Mouse (Mus musculus): ENCODE data around the gene Hlcs. TPM values are rescaled to one million over a fixed set of nuclear protein-coding genes. Genes with fewer than 3 reads are reported as not detected.

Gene Hlcs
- polyA plus RNA-seq, 1 experiment from 2014 or later = 7.0 TPM

DNA sequence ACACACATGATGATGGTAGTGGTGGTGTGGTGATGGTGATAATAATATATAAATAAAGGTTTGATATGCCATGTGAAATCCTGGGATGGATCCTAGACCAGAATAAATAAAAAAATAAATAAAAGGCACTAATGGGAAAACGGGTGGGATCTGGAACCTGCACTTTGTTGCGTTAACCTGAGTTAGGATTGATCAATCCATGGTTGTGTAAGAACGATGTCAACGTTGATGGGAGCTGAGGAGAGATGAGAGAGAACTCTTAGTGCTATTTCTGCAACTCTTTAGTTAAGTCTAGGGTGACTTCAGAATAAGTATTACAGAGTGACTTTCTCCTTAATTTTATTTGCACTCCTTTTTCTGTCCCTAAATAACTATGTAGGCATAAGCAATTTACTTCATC, 12.2 kb downstream of the Hlcs start:
- no peaks in the 10 kb centered on the region for H3K9me3 ChIP-seq (ENCODE audit: control insufficient read depth, low read length)
- WGBS = 82% methylated on average over 4 of the region's 4 CpGs

DNA sequence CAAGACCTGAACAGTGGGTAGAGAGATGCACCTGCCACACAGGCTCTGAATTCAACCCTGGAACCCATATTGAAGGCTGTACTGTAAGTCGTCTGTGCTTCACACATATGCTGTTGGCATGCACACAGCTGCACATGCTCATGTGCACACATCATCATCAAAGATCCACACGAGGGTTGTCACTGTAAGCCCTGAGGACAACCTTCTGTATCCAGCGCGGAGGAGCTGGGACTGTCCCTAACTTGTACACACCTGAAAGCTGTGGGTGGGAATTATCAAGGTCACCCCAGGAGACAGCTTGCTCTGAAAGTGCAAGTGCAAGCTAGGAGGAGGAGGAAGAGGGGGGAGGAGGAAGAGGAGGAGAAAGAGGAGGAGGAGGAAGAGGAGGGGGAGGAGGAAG, 14.2 kb downstream of the Hlcs start:
- Histone ChIP-seq H3K9ac (ENCODE audit: low read length) (no peak overlapping the region), H3K4me2 (replicated peaks; ENCODE audit: low read depth) (no peak overlapping the region), H3K4me1 (replicated peaks; ENCODE audit: control insufficient read depth, insufficient read depth) (no peaks in the 10 kb centered on the region), H3K36me3 (ENCODE audit: control insufficient read depth, insufficient read depth, low read length) (no peaks in the 10 kb centered on the region), H3K27ac (replicated peaks) (no peak overlapping the region), H3K9me3 (ENCODE audit: control insufficient read depth, low read length) (no peaks in the 10 kb centered on the region), H3K4me3 (ENCODE audit: low read depth, low read length) (no peak overlapping the region), H3K27me3 (ENCODE audit: control insufficient read depth, insufficient read depth, low read length) (no peaks in the 10 kb centered on the region)
- WGBS = 66% methylated on average over 4 of the region's 4 CpGs
- ATAC-seq (ENCODE audit: low FRiP score, low TSS enrichment) (no peak), DNase-seq (ENCODE audit: low spot score) (no peak)
- TF ChIP-seq EP300 (optimal IDR thresholded peaks at IDR 0.05) (no peak), CTCF (IDR thresholded peaks at IDR 0.05; ENCODE audit: low read depth) (no peak)

More for the DNA sequence above, 12.2 kb downstream of the Hlcs start:
- DNase-seq (ENCODE audit: low spot score) = no peak
- Histone ChIP-seq H3K9ac (ENCODE audit: low read length) (no peak overlapping the region), H3K27me3 (ENCODE audit: control insufficient read depth, insufficient read depth, low read length) (no peaks in the 10 kb centered on the region), H3K4me2 (replicated peaks; ENCODE audit: low read depth) (no peak overlapping the region), H3K36me3 (ENCODE audit: control insufficient read depth, insufficient read depth, low read length) (no peaks in the 10 kb centered on the region), H3K27ac (replicated peaks) (no peak overlapping the region), H3K4me1 (replicated peaks; ENCODE audit: control insufficient read depth, insufficient read depth) (no peaks in the 10 kb centered on the region), H3K4me3 (ENCODE audit: low read depth, low read length) (no peak overlapping the region)
- TF ChIP-seq CTCF (IDR thresholded peaks at IDR 0.05; ENCODE audit: low read depth) = no peak
- no peak for TF ChIP-seq EP300 (optimal IDR thresholded peaks at IDR 0.05)
- no peak for ATAC-seq (ENCODE audit: low FRiP score, low TSS enrichment)

DNA sequence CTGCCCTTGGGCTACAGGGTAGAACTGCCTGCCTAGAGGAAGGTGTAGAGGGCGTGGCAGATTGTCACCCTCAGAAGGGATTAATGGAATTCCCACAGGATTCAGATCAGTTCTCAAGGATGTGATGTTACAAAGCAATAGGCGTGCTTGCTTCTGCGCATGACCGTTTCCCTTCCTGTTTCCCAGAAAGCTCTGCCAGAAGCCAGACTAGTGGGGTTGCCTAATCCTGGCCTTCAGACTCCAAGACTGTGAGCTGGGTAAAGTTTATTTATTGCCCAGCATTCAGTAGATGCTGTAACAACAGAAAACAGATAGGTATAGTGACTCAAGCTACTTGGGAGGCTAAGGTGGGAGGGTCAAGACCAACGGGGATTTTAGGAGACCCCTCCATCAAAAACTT, 15.3 kb downstream of the Hlcs start:
- no peaks in the 10 kb centered on the region for H3K4me1 ChIP-seq (replicated peaks; ENCODE audit: control insufficient read depth, insufficient read depth)
- no peaks in the 10 kb centered on the region for H3K27me3 ChIP-seq (ENCODE audit: control insufficient read depth, insufficient read depth, low read length)
- WGBS = 84% methylated on average over 5 of the region's 5 CpGs
- DNase-seq (ENCODE audit: low spot score) = no peak
- H3K9me3 ChIP-seq (ENCODE audit: control insufficient read depth, low read length) = no peaks in the 10 kb centered on the region
- H3K4me2 ChIP-seq (replicated peaks; ENCODE audit: low read depth) = no peak overlapping the region
- no peak overlapping the region for H3K9ac ChIP-seq (ENCODE audit: low read length)
- TF ChIP-seq CTCF (IDR thresholded peaks at IDR 0.05; ENCODE audit: low read depth) (no peak), EP300 (optimal IDR thresholded peaks at IDR 0.05) (no peak)
- H3K27ac ChIP-seq (replicated peaks) = no peak overlapping the region
- no peak for ATAC-seq (ENCODE audit: low FRiP score, low TSS enrichment)
- H3K4me3 ChIP-seq (ENCODE audit: low read depth, low read length) = no peak overlapping the region
- H3K36me3 ChIP-seq (ENCODE audit: control insufficient read depth, insufficient read depth, low read length) = no peaks in the 10 kb centered on the region

DNA sequence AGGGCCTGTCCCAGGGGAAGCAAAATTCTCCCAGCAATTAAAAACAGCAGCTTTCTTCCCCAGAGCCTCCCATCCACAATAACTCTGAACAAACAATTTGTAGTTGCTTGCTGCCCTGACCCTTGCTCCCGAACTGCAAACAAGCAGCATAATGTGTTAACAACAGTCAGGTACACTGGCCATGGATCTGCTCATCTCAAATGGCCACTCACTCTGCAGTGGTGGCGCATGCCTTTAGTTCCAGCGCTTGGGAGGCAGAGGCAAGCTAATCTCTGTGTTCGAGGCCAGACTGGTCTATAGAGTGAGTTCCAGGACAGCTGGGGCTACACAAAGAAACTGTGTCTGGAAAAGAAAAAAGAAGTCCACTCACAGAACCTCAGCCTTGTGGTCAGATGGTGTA, 22.2 kb downstream of the Hlcs start:
- 80% methylated on average over 4 of the region's 4 CpGs for WGBS
- TF ChIP-seq EP300 (optimal IDR thresholded peaks at IDR 0.05) (no peak), CTCF (IDR thresholded peaks at IDR 0.05; ENCODE audit: low read depth) (no peak)
- no peak overlapping the region for H3K4me2 ChIP-seq (replicated peaks; ENCODE audit: low read depth)
- H3K4me1 ChIP-seq (replicated peaks; ENCODE audit: control insufficient read depth, insufficient read depth) = no peaks in the 10 kb centered on the region
- H3K9me3 ChIP-seq (ENCODE audit: control insufficient read depth, low read length) = no peaks in the 10 kb centered on the region
- DNase-seq (ENCODE audit: low spot score) (no peak), ATAC-seq (ENCODE audit: low FRiP score, low TSS enrichment) (no peak)
- no peak overlapping the region for H3K9ac ChIP-seq (ENCODE audit: low read length)
- no peak overlapping the region for H3K4me3 ChIP-seq (ENCODE audit: low read depth, low read length)
- no peaks in the 10 kb centered on the region for H3K36me3 ChIP-seq (ENCODE audit: control insufficient read depth, insufficient read depth, low read length)
- no peaks in the 10 kb centered on the region for H3K27me3 ChIP-seq (ENCODE audit: control insufficient read depth, insufficient read depth, low read length)
- H3K27ac ChIP-seq (replicated peaks) = no peak overlapping the region

DNA sequence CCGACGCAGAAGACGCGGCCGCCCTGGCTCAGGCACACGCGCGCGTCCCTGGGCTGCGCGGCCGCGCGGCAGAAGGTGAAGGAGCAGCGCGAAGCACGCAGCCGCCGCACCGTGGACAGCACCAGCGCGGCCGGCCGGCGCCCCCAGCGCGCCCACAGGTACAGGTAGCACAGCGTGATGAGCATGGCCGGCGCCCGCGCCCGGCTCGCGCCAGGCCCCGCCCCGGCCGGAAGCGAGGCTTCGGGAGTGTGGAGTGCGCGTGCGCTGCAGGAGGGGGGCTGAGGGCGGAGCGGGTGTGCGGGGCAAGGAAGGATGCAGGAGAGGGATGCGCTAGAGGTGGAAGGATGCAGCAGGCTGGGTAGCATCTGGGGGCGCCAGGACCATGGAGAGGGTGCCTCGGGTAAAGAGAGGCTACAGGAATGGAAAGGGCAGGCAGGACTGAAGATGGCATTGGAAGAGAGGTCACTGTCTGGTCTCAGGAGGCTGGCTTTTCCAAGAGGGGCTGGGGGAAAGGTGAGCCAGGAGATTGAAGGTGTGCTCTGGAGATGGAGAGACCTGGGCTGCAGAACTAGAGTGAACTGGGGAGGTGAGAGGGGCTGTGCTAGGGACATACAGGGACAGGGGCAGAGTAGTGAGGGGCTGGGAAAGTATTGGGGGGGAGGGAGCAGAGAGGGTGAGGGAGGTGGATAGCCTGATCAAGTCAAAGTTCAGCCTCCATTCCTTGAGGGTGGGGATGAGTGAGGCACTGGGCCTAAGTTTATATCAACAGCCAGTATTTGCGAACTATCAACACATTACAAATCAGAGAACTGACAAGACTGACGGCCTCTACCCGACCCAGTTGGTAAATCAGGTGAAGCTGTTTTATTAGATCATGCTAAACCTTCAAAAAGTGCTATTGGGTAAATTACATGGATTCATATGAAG, 23.0 kb downstream of the Hlcs start:
- H3K27me3 ChIP-seq (ENCODE audit: control insufficient read depth, insufficient read depth, low read length) = no peaks in the 10 kb centered on the region
- peak; percentile 92 for DNase-seq (ENCODE audit: low spot score)
- H3K27ac ChIP-seq (replicated peaks) = peak overlapping the region; percentile 73
- peak overlapping the region; percentile 78 for H3K9ac ChIP-seq (ENCODE audit: low read length)
- peak overlapping the region; percentile 99 for H3K4me2 ChIP-seq (replicated peaks; ENCODE audit: low read depth)
- H3K36me3 ChIP-seq (ENCODE audit: control insufficient read depth, insufficient read depth, low read length) = no peaks in the 10 kb centered on the region
- WGBS = 4% methylated on average over 51 of the region's 52 CpGs
- H3K4me1 ChIP-seq (replicated peaks; ENCODE audit: control insufficient read depth, insufficient read depth) = no peaks in the 10 kb centered on the region
- no peaks in the 10 kb centered on the region for H3K9me3 ChIP-seq (ENCODE audit: control insufficient read depth, low read length)
- TF ChIP-seq EP300 (optimal IDR thresholded peaks at IDR 0.05) (no peak), CTCF (IDR thresholded peaks at IDR 0.05; ENCODE audit: low read depth) (no peak)
- ATAC-seq (ENCODE audit: low FRiP score, low TSS enrichment) = peak; percentile 94
- peak overlapping the region; percentile 83 for H3K4me3 ChIP-seq (ENCODE audit: low read depth, low read length)
